Mouse (Mus musculus): ENCODE measurements around the gene Fancc. TPM values are rescaled to one million over a fixed set of nuclear protein-coding genes. Genes with fewer than 3 reads are reported as not detected.
"Not testable (repeated sequence)": the region's sequence is repeated elsewhere in the genome, so short reads cannot be mapped to it uniquely, and the experiment has no call there.

Gene Fancc
- total RNA-seq, 2 experiments from 2014 or later, result 1.5 to 2.9 TPM

DNA sequence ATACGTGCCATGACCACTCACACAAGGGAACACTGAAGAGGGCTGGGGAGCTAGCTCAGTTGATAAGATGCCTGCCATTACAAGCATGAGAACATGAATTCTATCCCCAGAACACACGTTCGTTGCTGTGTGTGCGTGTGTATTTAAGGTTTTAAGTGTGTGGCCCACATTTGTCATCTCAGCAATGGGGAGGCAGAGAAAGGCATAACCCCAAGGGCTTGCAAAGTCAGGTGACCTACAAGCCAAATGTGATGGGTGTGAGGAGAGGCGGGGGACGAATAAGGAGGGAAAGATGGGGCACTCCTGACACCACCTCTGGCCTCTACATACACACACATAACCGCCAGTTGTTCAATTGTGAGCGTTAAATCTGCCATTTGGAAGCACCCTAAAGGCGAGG is 66.9 kb downstream of the Fancc start:
- intact Hi-C loops (cut with DNase I), result loop anchor here (5.0 kb wide), 1 partner anchor 137 kb away; no protein-coding TSS in a partner anchor
- DNase-seq, result no peak

DNA sequence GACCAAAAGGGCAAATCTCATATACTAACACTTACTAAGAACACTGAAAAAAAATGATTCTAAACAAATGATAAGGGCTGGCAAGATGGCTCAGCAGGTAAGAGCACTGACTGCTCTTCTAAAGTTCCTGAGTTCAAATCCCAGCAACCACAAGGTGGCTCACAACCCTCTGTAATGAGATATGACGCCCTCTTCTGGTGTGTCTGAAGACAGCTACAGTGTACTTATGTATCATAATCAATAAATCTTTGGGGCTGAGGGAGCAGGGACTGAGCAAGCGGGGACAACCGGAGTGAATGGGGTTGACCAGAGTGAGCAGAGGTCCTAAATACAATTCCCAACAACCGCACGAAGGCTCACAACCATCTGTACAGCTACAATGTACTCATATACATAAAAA is 68.9 kb downstream of the Fancc start:
- DNase-seq; intact Hi-C loops (cut with DNase I): not testable (repeated sequence)

DNA sequence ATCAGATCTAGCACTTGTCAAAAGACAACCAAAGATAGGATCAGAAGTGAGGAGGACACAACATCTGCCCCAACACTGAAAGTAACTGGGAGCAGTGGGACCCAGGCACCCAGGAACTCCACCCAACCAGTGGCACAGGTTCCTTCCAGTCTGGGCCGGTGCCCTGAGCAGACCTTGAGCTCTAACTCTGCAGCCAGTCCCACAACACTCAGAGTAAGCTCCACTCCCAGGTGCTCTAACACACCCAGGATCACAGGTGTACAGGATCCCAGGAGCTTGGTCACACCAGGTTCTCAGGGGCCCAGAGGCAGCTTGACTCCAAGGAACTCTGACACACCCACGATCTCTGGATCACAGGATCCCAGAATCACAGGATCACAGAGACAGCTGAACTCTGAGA is 74.0 kb downstream of the Fancc start:
- no peak for DNase-seq
- intact Hi-C loops (cut with DNase I), result no loop called here

- no peak for DNase-seq
- intact Hi-C loops (cut with DNase I), result no loop called here
Observed at GRCm38 (mm10) chr13:63421225-63421624, 75.9 kb downstream of the Fancc start.

DNA sequence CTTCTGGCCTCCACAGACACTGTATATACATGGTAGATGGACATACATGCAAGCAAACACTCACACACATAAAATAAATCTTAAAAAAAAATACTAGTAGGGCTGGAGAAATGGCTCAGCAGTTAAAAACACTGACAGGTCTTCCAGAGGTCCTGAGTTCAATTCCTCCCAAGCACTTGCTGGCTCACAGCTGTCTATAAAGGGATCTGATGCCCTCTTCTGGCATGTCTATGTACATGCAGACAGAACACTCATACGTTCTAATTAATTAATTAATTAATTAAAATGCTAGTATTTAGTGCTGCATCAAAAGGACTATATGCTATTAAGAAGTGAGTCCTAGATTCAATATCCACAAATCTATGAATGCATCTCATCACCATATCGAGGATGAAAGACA is 78.9 kb downstream of the Fancc start:
- DNase-seq, result no peak
- intact Hi-C loops (cut with DNase I), result no loop called here

- intact Hi-C loops (cut with DNase I), result no loop called here
- DNase-seq, result no peak
Observed at GRCm38 (mm10) chr13:63416824-63417223, 80.3 kb downstream of the Fancc start.

DNA sequence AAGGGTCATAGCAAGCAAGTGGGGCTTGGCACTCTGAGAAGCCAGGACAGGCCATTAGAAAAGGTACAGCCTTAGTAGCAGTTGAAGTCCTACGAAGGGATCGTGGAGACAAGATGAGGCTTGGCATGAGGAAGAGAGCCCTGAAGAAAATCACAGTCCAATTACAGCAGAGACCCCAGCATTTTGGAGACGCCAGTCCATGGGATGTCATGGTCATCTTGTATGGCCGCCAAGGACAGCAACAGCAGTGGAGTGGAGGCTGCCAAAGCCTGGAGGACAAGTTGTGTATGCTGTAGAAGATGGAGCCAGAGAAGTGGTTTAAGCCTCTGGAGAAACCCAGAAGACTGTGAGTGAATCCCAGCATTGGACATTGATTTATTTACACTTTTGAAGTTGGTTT is 84.4 kb downstream of the Fancc start:
- intact Hi-C loops (cut with DNase I), result no loop called here
- no peak for DNase-seq

DNA sequence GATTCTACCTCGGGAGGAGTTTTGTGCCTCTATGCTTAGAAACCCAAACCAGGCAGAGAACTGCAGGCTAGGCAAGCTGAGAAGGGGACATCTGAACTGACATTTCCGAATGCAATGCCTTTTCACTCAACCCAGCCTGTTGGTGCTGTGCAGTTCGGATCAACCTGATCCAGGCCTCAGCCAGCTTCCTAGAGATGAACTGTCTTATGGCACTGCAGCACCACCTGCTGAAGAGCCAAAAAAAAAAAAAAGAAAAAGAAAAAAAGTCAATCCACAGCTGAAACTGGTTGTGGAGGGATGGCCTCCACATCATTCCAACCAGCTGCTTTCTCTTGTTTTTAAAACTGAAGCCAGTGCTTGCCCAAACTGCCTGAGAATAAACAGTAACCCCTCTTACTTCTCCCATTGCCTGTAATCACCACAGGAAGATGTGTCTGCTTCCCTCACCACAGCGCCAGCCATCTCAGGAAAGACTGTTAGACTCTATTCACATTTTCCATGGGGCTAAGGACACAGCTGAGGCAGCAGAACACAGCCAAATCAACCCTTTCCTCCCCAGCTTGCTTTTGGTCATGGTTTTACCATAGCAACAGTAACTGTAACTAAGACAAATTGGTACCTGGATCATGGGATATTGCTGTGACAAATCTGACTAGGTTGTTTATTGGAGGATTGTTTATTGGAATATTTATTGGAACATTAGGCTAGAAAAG is 85.6 kb downstream of the Fancc start:
- no peak for DNase-seq
- intact Hi-C loops (cut with DNase I), result no loop called here

DNA sequence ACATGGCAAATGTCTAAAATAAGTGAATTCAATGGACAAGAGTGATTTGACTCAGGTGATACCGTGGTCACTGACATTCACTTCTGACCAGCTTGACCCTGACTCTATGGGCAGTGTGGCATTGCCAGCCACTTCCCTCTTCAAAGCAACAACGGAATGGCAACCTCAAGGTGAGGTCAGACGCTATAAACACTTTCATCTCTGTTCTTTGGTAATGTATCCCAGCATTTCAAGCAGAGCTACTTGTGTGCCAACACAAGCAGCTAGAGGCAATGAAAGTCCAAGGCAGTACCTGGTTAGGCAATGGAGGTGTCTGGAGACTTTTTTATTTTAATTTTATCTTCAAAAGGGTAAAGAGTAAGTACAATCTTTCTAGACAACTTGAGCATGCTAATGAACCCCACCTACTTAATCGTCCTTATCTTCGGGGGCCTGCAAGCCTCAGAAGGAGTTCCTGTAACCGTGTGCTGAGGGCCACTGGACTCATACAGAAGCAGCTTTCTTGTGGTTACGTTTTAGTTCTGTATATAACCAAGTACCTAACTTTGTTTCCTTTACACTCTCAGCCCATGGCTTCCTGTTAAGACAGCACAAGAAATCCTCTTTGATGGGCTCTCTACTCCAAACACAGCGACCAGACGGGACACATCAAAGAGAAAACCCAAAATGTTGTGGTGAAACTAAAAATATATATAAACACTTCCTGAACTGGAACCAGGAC is 86.3 kb downstream of the Fancc start:
- DNase-seq, result no peak
- intact Hi-C loops (cut with DNase I), result no loop called here

DNA sequence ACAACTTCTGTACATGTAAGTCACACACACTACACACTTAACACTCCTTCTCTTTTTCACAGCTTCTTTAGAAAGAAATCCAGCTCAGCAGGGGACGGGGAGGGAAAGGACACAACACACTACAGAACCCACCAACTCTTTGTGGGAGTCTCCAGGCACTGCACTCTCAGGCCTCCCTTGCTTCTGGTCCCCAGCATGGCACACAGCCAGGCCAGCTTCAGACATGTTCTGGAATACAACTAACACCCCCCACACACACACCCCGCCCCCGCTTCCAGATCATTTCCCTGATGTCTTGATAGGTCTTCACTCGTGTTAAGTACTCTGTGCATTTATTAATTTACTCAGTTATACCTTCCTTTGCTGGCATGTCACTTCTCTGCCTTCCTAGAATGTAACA is 91.9 kb downstream of the Fancc start:
- intact Hi-C loops (cut with DNase I), result no loop called here
- no peak for DNase-seq

DNA sequence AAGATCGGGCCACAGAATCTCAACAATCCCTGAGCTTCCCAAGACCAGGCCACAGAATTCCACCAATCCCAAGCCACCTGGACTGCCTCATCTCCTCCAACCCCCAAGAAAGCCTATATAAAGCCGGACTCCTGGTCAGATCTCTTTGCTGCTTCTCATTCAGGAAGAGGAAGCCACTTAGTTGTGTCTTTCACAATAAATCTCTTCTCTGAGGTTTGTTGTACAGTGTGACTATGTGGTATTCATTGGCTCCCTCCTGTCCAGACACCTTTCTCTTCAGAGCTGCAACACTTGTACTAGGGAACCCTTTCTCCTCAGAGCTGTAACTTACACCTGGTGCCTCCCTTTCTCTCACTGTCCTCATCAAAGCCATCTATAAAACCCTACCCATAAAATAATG is 92.4 kb downstream of the Fancc start:
- intact Hi-C loops (cut with DNase I), result no loop called here
- no peak for DNase-seq

DNA sequence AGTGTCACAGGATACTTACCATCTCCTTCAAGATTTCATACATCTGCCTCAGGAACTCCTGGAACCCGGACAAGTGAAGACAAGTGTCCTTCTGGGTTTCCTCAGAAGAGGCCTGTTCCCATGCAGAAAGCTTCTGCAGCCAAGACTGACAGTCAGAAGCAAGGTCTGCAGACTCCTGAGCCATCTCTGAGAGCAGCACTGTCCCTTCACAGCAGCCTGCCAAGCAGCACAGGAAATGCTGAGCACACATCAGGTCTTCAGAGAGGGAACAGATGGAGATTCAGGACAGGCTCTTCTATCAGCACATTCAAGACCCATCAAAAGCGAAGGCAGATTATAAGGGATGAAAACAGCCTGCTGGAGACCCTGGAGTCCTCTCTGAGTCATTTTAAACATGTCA is 94.3 kb downstream of the Fancc start:
- intact Hi-C loops (cut with DNase I), result no loop called here
- no peak for DNase-seq

DNA sequence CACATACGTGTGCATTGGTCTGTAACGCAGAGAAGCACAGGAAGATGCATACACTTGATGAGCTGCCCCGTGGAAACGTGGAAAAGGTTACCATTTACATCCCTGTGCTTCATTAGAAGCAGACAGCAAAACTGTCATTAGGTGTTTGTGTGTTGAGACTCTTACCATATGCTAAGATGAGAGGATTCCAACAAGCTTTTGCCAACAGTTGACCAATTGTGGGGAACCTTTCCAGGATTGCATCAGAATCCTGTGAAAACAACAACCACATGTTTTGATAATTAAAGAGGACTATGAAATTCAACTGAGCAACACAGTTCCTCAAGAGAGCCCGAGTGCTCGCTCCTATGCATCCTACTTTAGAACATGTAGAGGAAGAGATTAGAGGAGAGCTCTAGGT is 97.0 kb downstream of the Fancc start:
- DNase-seq, result peak in 1 of 2 experiments; percentile 11
- intact Hi-C loops (cut with DNase I), result no loop called here

DNA sequence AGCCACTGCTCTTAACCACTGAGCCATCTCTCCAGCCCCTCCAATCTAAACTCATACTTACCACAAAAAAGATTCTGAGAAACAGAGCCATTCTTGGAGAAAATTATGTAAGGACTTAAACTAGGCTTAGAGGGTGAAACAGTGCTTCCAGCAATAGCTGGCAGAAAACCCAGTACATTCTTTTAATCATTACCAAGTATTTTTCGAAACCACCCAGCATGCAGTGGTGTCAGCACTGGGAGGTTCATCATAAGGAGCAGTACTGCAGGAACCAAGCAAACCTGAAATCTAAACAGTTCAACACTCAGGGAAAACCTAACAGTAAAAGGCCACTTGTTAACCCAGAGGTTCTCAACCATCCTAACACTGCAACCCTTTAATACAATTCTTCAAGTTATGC is 99.7 kb downstream of the Fancc start:
- DNase-seq, result no peak

GRCm38 (mm10) chr13:63394304-63395063 is 102.6 kb downstream of the Fancc start:
- intact Hi-C loops (cut with DNase I), result no loop called here
- no peak for DNase-seq

More for the DNA sequence above, 99.7 kb downstream of the Fancc start:
- intact Hi-C loops (cut with DNase I), result no loop called here

- intact Hi-C loops (cut with DNase I), result no loop called here
- DNase-seq, result no peak
Observed at GRCm38 (mm10) chr13:63385234-63385633, 111.8 kb downstream of the Fancc start.

GRCm38 (mm10) chr13:63384775-63385174 is 112.3 kb downstream of the Fancc start:
- intact Hi-C loops (cut with DNase I), result no loop called here
- no peak for DNase-seq

DNA sequence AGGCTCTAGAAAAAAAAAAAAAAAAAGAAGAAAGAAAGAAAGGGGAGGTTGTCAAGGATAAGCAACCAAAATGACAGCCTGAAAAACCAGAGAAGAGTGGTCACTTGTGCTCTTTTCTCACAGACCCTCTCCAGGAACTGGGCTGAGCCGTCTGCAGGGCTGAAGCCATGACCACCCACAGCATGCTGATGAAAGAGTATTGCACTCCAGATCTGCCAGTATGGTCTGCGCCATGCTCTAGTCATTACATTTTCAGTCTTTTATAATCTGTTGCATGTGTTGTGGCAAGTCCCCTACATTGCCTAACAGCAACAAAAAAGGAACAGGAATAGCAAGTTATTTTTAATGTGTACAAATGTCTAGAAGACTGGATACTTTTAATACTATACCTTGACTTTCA is 114.9 kb downstream of the Fancc start:
- intact Hi-C loops (cut with DNase I), result no loop called here
- DNase-seq, result no peak

DNA sequence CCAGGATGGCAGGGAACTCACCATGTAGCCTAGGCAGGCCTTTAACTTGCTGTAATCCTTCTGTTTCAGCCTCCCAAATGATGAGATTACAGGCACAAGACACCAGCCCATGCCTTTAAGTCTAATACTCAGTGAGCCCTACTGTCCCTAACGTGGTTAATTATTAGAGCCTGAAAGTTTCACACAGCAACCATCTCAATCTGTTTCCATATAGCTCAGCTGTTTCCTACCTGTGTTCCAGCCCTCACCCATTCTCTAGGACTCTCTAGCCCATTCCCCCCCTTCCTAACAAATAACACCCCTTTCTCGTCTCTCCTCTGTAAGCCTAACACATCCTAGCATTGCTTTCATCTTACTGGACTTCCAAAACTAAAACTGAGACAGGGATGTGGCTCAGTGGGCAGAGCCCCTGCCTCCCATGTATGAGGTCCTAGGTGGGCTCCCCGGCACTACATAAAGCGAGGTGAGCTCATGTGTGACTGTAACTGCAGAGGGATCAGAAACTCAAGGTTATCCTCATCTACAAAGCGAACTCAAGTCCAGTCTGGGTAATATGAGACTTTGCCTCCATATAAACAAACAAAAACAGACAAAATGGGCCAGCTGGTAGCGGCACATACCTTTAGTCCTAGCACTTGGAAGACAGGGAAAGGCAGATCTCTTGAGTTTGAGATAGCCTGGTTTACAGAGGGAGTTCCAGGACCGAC is 123.5 kb downstream of the Fancc start:
- intact Hi-C loops (cut with DNase I), result no loop called here
- no peak for DNase-seq

- intact Hi-C loops (cut with DNase I), result no loop called here
- DNase-seq, result no peak
Observed at GRCm38 (mm10) chr13:63361755-63362154, 135.3 kb downstream of the Fancc start.

All from gastrocnemius, postnatal 36 days (tissue).